Mouse (Mus musculus) hindbrain, embryonic 11.5 days (tissue): ENCODE results near the gene Pmepa1. TPM values are rescaled to one million over a fixed set of nuclear protein-coding genes. Genes with fewer than 3 reads are reported as not detected.

ENCODE experiments used
- ATAC-seq: fragments of 200-750 bp; cut with Nextera tagmentation; 2 replicates; pipeline ENCODE4 v1.8.0; 2017; ENCODE audit warnings: mild to moderate bottlenecking, moderate TSS enrichment, moderate library complexity; ENCODE audit not compliant: low FRiP score
- DNase-seq: peaks from one replicate; pipeline ENCODE4 v3.0.0-alpha.2; 2015; ENCODE audit warnings: low spot score
- H3K27ac ChIP-seq: fragments of 300-500 bp; sonication (generic); 2 replicates; pipeline ENCODE4 v1.5.1; 2014; ENCODE audit warnings: mild to moderate bottlenecking, low read depth, low read length
- H3K27me3 ChIP-seq: fragments of 300-500 bp; sonication (generic); 2 replicates; pipeline ENCODE4 v1.6.1; 2014; ENCODE audit warnings: mild to moderate bottlenecking, low read length, moderate library complexity, mixed read lengths; ENCODE audit not compliant: control insufficient read depth, insufficient read depth
- H3K36me3 ChIP-seq: fragments of 300-500 bp; sonication (generic); 2 replicates; pipeline ENCODE4 v1.6.1; 2014; ENCODE audit warnings: mild to moderate bottlenecking, low read length, moderate library complexity, mixed read lengths; ENCODE audit not compliant: control insufficient read depth, insufficient read depth
- H3K4me1 ChIP-seq: fragments of 300-500 bp; sonication (generic); replicated peaks from 2 replicates; pipeline ENCODE4 v1.6.1; 2014; ENCODE audit warnings: low read length, mixed read lengths; ENCODE audit not compliant: control insufficient read depth, insufficient read depth
- H3K4me2 ChIP-seq: fragments of 300-500 bp; sonication (generic); replicated peaks from 2 replicates; pipeline ENCODE4 v1.6.1; 2014; ENCODE audit warnings: mild to moderate bottlenecking, low read depth, low read length
- H3K4me3 ChIP-seq: fragments of 300-500 bp; sonication (generic); 2 replicates; pipeline ENCODE4 v1.5.1; 2014; ENCODE audit warnings: low read depth, low read length
- H3K9ac ChIP-seq: fragments of 300-500 bp; sonication (generic); 2 replicates; pipeline ENCODE4 v1.6.1; 2014; ENCODE audit warnings: low read depth, low read length
- H3K9me3 ChIP-seq: fragments of 300-500 bp; sonication (generic); 2 replicates; pipeline ENCODE4 v1.6.1; 2016; ENCODE audit warnings: low read length; ENCODE audit not compliant: control insufficient read depth
- WGBS: fragments of 180-500 bp; shearing (Covaris S2); extraction: QIAGEN DNeasy Blood & Tissue Kit; methylation state at CpG from one replicate; pipeline ENCODE4 v1.1.7; 2014; 5-methylcytosine and 5-hydroxymethylcytosine counted together
- polyA plus RNA-seq: library from polyadenylated mRNA; unstranded; fragments of >200 nt; fragmentation: Nextera tagmentation; extraction: Ambion mirVana; gene quantifications from 2 replicates; pipeline ENCODE4 v1.2.1, GENCODE M21; 2014

The Pmepa1 gene
- polyA plus RNA-seq, 1 experiment from 2014 or later = 5.0 TPM

- WGBS = 73% methylated on average over 28 of the region's 28 CpGs
- 0 out of 2 replicates have a peak, but pooled peaks have one; percentile 51 for ATAC-seq
- no peak overlapping the region for H3K4me2 ChIP-seq
- H3K4me1 ChIP-seq = no peaks in the 10 kb centered on the region
- DNase-seq = peak; percentile 49
- H3K9me3 ChIP-seq = no peaks in the 10 kb centered on the region
- H3K27me3 ChIP-seq = no peaks in the 10 kb centered on the region
- H3K9ac ChIP-seq = no peak overlapping the region
- H3K4me3 ChIP-seq = no peak overlapping the region
- no peak overlapping the region for H3K27ac ChIP-seq
- H3K36me3 ChIP-seq = no peaks in the 10 kb centered on the region
Observed at GRCm38 (mm10) chr2:173300663-173301630, 24.6 kb upstream of the Pmepa1 start.

- Histone ChIP-seq H3K9me3 (no peaks in the 10 kb centered on the region), H3K4me1 (no peaks in the 10 kb centered on the region), H3K27me3 (no peaks in the 10 kb centered on the region), H3K9ac (no peak overlapping the region), H3K4me2 (no peak overlapping the region), H3K27ac (no peak overlapping the region), H3K36me3 (no peaks in the 10 kb centered on the region), H3K4me3 (no peak overlapping the region)
- WGBS = 87% methylated on average over 9 of the region's 9 CpGs
- no peak for ATAC-seq
- no peak for DNase-seq
Observed at GRCm38 (mm10) chr2:173296408-173296807, 20.1 kb upstream of the Pmepa1 start.

GRCm38 (mm10) chr2:173293042-173293441, 16.7 kb upstream of the Pmepa1 start:
- Histone ChIP-seq H3K27me3 (no peaks in the 10 kb centered on the region), H3K36me3 (no peaks in the 10 kb centered on the region), H3K9me3 (no peaks in the 10 kb centered on the region), H3K4me1 (no peaks in the 10 kb centered on the region), H3K4me2 (no peak overlapping the region), H3K27ac (no peak overlapping the region), H3K9ac (no peak overlapping the region), H3K4me3 (no peak overlapping the region)
- DNase-seq (no peak), ATAC-seq (no peak)
- WGBS = 77% methylated on average over 6 of the region's 6 CpGs

DNA sequence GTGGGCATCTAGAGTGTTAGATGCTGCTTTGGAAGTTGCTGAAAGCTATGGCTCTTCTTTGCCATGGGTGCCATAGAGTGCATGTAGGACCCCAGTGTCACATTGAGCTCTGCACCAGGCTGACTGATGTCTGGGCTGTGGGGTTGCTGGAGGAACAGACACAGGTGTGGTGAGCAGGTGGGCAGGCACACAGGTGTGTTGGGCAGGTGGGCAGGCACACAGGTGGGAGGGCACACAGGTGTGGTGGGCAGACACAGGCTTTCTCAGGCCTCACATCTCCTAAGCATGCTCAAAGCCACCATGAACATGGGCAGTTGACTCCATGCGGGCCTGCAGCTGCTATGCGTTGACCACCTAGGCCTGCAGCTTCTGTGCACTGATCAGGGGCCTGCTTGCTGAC, 16.2 kb upstream of the Pmepa1 start:
- ATAC-seq (no peak), DNase-seq (no peak)
- Histone ChIP-seq H3K27me3 (no peaks in the 10 kb centered on the region), H3K9ac (no peak overlapping the region), H3K4me2 (no peak overlapping the region), H3K36me3 (no peaks in the 10 kb centered on the region), H3K27ac (no peak overlapping the region), H3K4me3 (no peak overlapping the region), H3K9me3 (no peaks in the 10 kb centered on the region), H3K4me1 (no peaks in the 10 kb centered on the region)
- WGBS = 87% methylated on average over 2 of the region's 2 CpGs

DNA sequence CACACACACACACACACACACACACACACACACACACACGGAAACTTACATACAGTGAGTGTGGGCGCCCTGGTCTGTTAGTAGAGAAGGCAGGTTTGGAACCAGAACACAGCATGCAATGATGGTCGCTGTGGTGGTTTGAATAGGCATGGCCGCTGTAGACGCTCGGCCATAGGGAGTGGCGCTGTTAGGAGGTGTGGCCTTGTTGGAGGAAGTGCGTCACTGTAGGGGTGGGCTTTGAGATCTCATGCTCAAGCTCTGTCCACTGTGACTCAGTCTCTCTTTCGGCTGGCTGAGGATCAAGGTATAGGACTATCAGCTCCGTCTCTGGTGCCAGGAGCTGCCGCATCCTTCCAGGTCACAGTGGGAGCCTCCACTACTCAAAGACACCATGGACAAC, 14.6 kb upstream of the Pmepa1 start:
- Histone ChIP-seq H3K27ac (no peak overlapping the region), H3K9ac (no peak overlapping the region), H3K4me3 (no peak overlapping the region), H3K4me1 (no peaks in the 10 kb centered on the region), H3K9me3 (no peaks in the 10 kb centered on the region), H3K36me3 (no peaks in the 10 kb centered on the region), H3K4me2 (no peak overlapping the region), H3K27me3 (no peaks in the 10 kb centered on the region)
- WGBS = 93% methylated on average over 11 of the region's 11 CpGs
- no peak for DNase-seq
- no peak for ATAC-seq

- WGBS = 78% methylated on average over 3 of the region's 3 CpGs
- Histone ChIP-seq H3K4me3 (no peak overlapping the region), H3K9ac (no peak overlapping the region), H3K36me3 (no peaks in the 10 kb centered on the region), H3K4me1 (no peaks in the 10 kb centered on the region), H3K9me3 (no peaks in the 10 kb centered on the region), H3K27ac (no peak overlapping the region), H3K27me3 (no peaks in the 10 kb centered on the region), H3K4me2 (no peak overlapping the region)
- DNase-seq = no peak
- no peak for ATAC-seq
Observed at GRCm38 (mm10) chr2:173289928-173290327, 13.6 kb upstream of the Pmepa1 start.

GRCm38 (mm10) chr2:173285816-173286538, 9.6 kb upstream of the Pmepa1 start:
- WGBS = 84% methylated on average over 12 of the region's 12 CpGs
- Histone ChIP-seq H3K27ac (no peak overlapping the region), H3K4me3 (no peak overlapping the region), H3K4me1 (no peaks in the 10 kb centered on the region), H3K9me3 (no peaks in the 10 kb centered on the region), H3K27me3 (peaks cover 2% of the 10 kb centered on the region; the same call in 1 of the 2 replicates), H3K4me2 (no peak overlapping the region), H3K36me3 (no peaks in the 10 kb centered on the region), H3K9ac (no peak overlapping the region)
- no peak for ATAC-seq
- DNase-seq = no peak

GRCm38 (mm10) chr2:173284771-173285170, 8.4 kb upstream of the Pmepa1 start:
- DNase-seq = no peak
- H3K27ac ChIP-seq = no peak overlapping the region

More at GRCm38 (mm10) chr2:173284771-173285170, 8.4 kb upstream of the Pmepa1 start:
- H3K36me3 ChIP-seq = no peaks in the 10 kb centered on the region
- H3K9me3 ChIP-seq = no peaks in the 10 kb centered on the region
- no peak overlapping the region for H3K4me2 ChIP-seq
- H3K27me3 ChIP-seq = peaks cover 2% of the 10 kb centered on the region; the same call in 1 of the 2 replicates
- H3K9ac ChIP-seq = no peak overlapping the region
- H3K4me1 ChIP-seq = no peaks in the 10 kb centered on the region
- WGBS = 91% methylated on average over 6 of the region's 6 CpGs
- no peak for ATAC-seq
- H3K4me3 ChIP-seq = no peak overlapping the region
